Mouse (Mus musculus) hindbrain, embryonic 13.5 days (tissue): ENCODE data around the gene Gm8909. TPM values are rescaled to one million over a fixed set of nuclear protein-coding genes. Genes with fewer than 3 reads are reported as not detected.

Experiments
- ATAC-seq: fragments of 200-750 bp; cut with Nextera tagmentation; 2 replicates; pipeline ENCODE4 v1.8.0; 2017; ENCODE audit warnings: moderate TSS enrichment; ENCODE audit not compliant: low FRiP score
- H3K27ac ChIP-seq: fragments of 300-500 bp; sonication (generic); 2 replicates; pipeline ENCODE4 v1.5.1; 2015; ENCODE audit warnings: inconsistent platforms, mild to moderate bottlenecking, moderate library complexity
- H3K27me3 ChIP-seq: fragments of 300-500 bp; sonication (generic); 2 replicates; pipeline ENCODE4 v1.6.1; 2015; ENCODE audit warnings: mild to moderate bottlenecking, inconsistent platforms
- H3K36me3 ChIP-seq: fragments of 300-500 bp; sonication (generic); 2 replicates; pipeline ENCODE4 v1.6.1; 2015; ENCODE audit warnings: mild to moderate bottlenecking, inconsistent platforms
- H3K4me1 ChIP-seq: fragments of 300-500 bp; sonication (generic); replicated peaks from 2 replicates; pipeline ENCODE4 v1.6.1; 2015; ENCODE audit warnings: inconsistent platforms
- H3K4me2 ChIP-seq: fragments of 300-500 bp; sonication (generic); 2 replicates; pipeline ENCODE4 v1.6.1; 2015; ENCODE audit warnings: inconsistent platforms, mild to moderate bottlenecking, moderate library complexity
- H3K4me3 ChIP-seq: fragments of 300-500 bp; sonication (generic); 2 replicates; pipeline ENCODE4 v1.5.1; 2015; ENCODE audit warnings: mild to moderate bottlenecking, inconsistent platforms
- H3K9ac ChIP-seq: fragments of 300-500 bp; sonication (generic); 2 replicates; pipeline ENCODE4 v1.6.1; 2015; ENCODE audit warnings: mild to moderate bottlenecking, inconsistent platforms
- H3K9me3 ChIP-seq: fragments of 300-500 bp; sonication (generic); 2 replicates; pipeline ENCODE4 v1.6.1; 2016; ENCODE audit warnings: inconsistent platforms
- WGBS: fragments of 180-500 bp; shearing (Covaris S2); methylation state at CpG from one replicate; pipeline ENCODE4 v1.1.7; 2015; 5-methylcytosine and 5-hydroxymethylcytosine counted together
- polyA plus RNA-seq: library from polyadenylated mRNA; unstranded; fragments of >200 nt; fragmentation: Nextera tagmentation; extraction: Ambion mirVana; gene quantifications from 2 replicates; pipeline ENCODE4 v1.2.1, GENCODE M21; 2015

Gm8909 gene
- polyA plus RNA-seq, result not detected in 2 replicates

GRCm38 (mm10) chr17:36168039-36168652 is at the start of gene Gm8909:
Gene Gm8909, minus strand, starts transcription at chr17:36168537.
- ATAC-seq, result no peak
- Histone ChIP-seq H3K4me2 (peak within 1 kb of the TSS; percentile 41), H3K9me3 (no peaks in the 10 kb centered on the region), H3K4me1 (0 out of 2 replicates have a peak, but pooled peaks cover 10% of the 10 kb centered on the region), H3K27me3 (peaks cover 77% of the 10 kb centered on the region), H3K36me3 (no peaks in the 10 kb centered on the region), H3K27ac (no peak within 1 kb of the TSS), H3K4me3 (peak within 1 kb of the TSS; percentile 26), H3K9ac (no peak within 1 kb of the TSS)
- 2% methylated on average over 63 of the region's 63 CpGs for WGBS

- 0 out of 2 replicates have a peak overlapping the region, but pooled peaks have one; percentile 4 for H3K4me3 ChIP-seq
- ATAC-seq, result no peak
- no peak overlapping the region for H3K27ac ChIP-seq
- H3K36me3 ChIP-seq, result no peaks in the 10 kb centered on the region
- peaks cover 90% of the 10 kb centered on the region for H3K27me3 ChIP-seq
- peaks cover 5% of the 10 kb centered on the region; the same call in 1 of the 2 replicates for H3K4me1 ChIP-seq
- H3K4me2 ChIP-seq, result 0 out of 2 replicates have a peak overlapping the region, but pooled peaks have one; percentile 21
- no peaks in the 10 kb centered on the region for H3K9me3 ChIP-seq
- no peak overlapping the region for H3K9ac ChIP-seq
- whole genome bisulfite sequencing, result 4% methylated on average over 20 of the region's 20 CpGs
These were observed 47.2 kb upstream of the Gm8909 start for GRCm38 (mm10) chr17:36215586-36215985.

- Histone ChIP-seq H3K4me3 (no peak overlapping the region), H3K27ac (no peak overlapping the region), H3K4me2 (no peak overlapping the region), H3K4me1 (peaks cover 11% of the 10 kb centered on the region), H3K9ac (no peak overlapping the region), H3K36me3 (no peaks in the 10 kb centered on the region), H3K27me3 (peaks cover 85% of the 10 kb centered on the region), H3K9me3 (no peaks in the 10 kb centered on the region)
- no peak for ATAC-seq
These were observed 38.5 kb upstream of the Gm8909 start for GRCm38 (mm10) chr17:36206846-36207245.

GRCm38 (mm10) chr17:36205862-36206261 is 37.5 kb upstream of the Gm8909 start:
- Histone ChIP-seq H3K27ac (no peak overlapping the region), H3K36me3 (no peaks in the 10 kb centered on the region), H3K9ac (peak overlapping the region; percentile 55; the same call in 1 of the 2 replicates), H3K4me1 (peaks cover 11% of the 10 kb centered on the region), H3K4me3 (peak overlapping the region; percentile 36), H3K4me2 (peak overlapping the region; percentile 56), H3K9me3 (no peaks in the 10 kb centered on the region), H3K27me3 (peaks cover 83% of the 10 kb centered on the region)
- under 1% methylated on average over 39 of the region's 41 CpGs for WGBS
- 0 out of 2 replicates have a peak, but pooled peaks have one; percentile 17 for ATAC-seq

DNA sequence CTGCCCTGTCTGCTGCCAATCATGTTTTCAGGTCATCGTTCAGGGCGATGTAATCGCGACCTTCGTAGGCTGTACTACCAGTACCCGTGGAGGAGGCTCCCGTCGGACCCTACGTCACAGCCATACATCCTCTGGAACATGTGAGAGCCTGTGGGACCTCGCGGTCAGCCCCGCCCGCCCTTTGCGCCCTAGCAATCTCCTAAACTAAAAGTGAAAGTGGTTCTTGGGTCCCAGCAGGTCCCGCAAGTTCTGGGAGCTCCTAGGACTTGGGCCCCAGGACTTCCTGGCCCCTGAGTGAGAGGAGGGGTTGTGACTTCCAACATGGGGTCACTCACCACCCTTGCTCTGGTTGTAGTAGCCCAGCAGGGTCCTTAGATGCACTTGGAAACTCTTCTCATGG is 37.1 kb upstream of the Gm8909 start:
- peaks cover 82% of the 10 kb centered on the region for H3K27me3 ChIP-seq
- no peaks in the 10 kb centered on the region for H3K36me3 ChIP-seq
- 1% methylated on average over 15 of the region's 15 CpGs for WGBS
- 0 out of 2 replicates have a peak overlapping the region, but pooled peaks have one; percentile 55 for H3K9ac ChIP-seq
- no peak overlapping the region for H3K27ac ChIP-seq
- peak overlapping the region; percentile 56 for H3K4me2 ChIP-seq
- H3K4me3 ChIP-seq, result peak overlapping the region; percentile 36
- no peaks in the 10 kb centered on the region for H3K9me3 ChIP-seq
- H3K4me1 ChIP-seq, result peaks cover 11% of the 10 kb centered on the region
- no peak for ATAC-seq

DNA sequence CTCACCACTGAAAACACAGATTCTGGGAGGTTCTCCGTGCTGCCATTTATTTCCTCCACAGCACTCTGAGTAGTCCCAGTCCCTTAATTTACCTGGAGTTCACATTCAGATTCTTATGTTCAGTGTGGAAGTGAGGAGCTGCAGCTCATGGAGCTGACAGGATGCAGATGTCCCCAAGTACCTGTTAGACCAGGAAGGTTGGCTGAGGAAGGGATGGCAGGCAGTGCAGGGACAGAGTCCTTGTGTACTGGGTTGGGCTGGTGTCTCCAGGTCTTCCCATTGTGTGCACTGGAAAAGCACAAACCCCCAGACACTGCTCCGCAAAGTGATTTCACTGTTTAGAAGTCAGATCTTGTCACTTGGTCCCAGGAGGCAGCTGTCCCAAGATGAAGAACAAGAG is 33.5 kb upstream of the Gm8909 start:
- no peak for ATAC-seq
- no peak overlapping the region for H3K9ac ChIP-seq
- H3K36me3 ChIP-seq, result no peaks in the 10 kb centered on the region
- H3K4me2 ChIP-seq, result no peak overlapping the region
- 92% methylated on average over 2 of the region's 2 CpGs for WGBS
- H3K27me3 ChIP-seq, result peaks cover 80% of the 10 kb centered on the region
- H3K4me3 ChIP-seq, result no peak overlapping the region
- no peaks in the 10 kb centered on the region for H3K9me3 ChIP-seq
- H3K4me1 ChIP-seq, result peaks cover 11% of the 10 kb centered on the region
- H3K27ac ChIP-seq, result no peak overlapping the region

DNA sequence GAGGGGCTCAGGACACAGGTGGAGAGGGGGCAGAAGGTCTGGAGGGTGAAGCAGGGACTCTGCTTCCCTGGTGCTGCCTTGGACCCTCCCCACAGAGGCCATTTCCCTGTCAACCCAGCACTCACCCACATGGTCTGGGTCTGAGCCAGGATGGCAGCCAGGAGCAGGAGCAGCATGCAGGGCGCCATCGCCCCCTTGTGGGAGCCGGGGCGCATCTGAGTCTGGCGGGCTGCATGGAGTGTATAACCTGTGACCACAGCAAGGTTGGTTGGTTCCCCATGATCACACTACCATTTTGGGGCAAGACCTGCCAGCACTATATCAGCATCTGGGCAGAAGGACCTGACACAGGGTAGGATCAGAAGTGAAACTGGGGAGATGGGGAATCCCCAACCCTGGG is 30.0 kb upstream of the Gm8909 start:
- ATAC-seq, result no peak
- Histone ChIP-seq H3K27ac (no peak overlapping the region), H3K4me3 (no peak overlapping the region), H3K36me3 (no peaks in the 10 kb centered on the region), H3K9ac (no peak overlapping the region), H3K4me1 (no peaks in the 10 kb centered on the region), H3K27me3 (peaks cover 63% of the 10 kb centered on the region), H3K9me3 (no peaks in the 10 kb centered on the region), H3K4me2 (no peak overlapping the region)
- 14% methylated on average over 5 of the region's 5 CpGs for WGBS

GRCm38 (mm10) chr17:36194471-36194870 is 26.1 kb upstream of the Gm8909 start:
- Histone ChIP-seq H3K4me1 (no peaks in the 10 kb centered on the region), H3K9me3 (no peaks in the 10 kb centered on the region), H3K27ac (no peak overlapping the region), H3K4me3 (no peak overlapping the region), H3K9ac (no peak overlapping the region), H3K36me3 (no peaks in the 10 kb centered on the region), H3K4me2 (no peak overlapping the region), H3K27me3 (peaks cover 59% of the 10 kb centered on the region)
- no peak for ATAC-seq
- 86% methylated on average over 6 of the region's 6 CpGs for WGBS

- H3K27ac ChIP-seq, result no peak overlapping the region
- no peak overlapping the region for H3K4me3 ChIP-seq
- H3K4me2 ChIP-seq, result no peak overlapping the region
- H3K27me3 ChIP-seq, result peaks cover 65% of the 10 kb centered on the region
- no peak overlapping the region for H3K9ac ChIP-seq
- H3K36me3 ChIP-seq, result no peaks in the 10 kb centered on the region
- WGBS, result 36% methylated on average over 8 of the region's 8 CpGs
- no peaks in the 10 kb centered on the region for H3K9me3 ChIP-seq
- no peak for ATAC-seq
- H3K4me1 ChIP-seq, result no peaks in the 10 kb centered on the region
These were observed 25.3 kb upstream of the Gm8909 start for GRCm38 (mm10) chr17:36193546-36194141.

GRCm38 (mm10) chr17:36192371-36192770 is 24.0 kb upstream of the Gm8909 start:
- Histone ChIP-seq H3K9ac (no peak overlapping the region), H3K27ac (no peak overlapping the region), H3K36me3 (no peaks in the 10 kb centered on the region), H3K4me3 (no peak overlapping the region), H3K4me2 (no peak overlapping the region), H3K4me1 (no peaks in the 10 kb centered on the region), H3K9me3 (no peaks in the 10 kb centered on the region), H3K27me3 (peaks cover 62% of the 10 kb centered on the region)
- no peak for ATAC-seq
- WGBS, result 71% methylated on average over 2 of the region's 2 CpGs

GRCm38 (mm10) chr17:36190169-36190507 is 21.8 kb upstream of the Gm8909 start, which contains the start of gene H2-T3:
Gene H2-T3, minus strand, starts transcription at chr17:36190287.
- no peak within 1 kb of the TSS for H3K4me2 ChIP-seq
- no peak within 1 kb of the TSS for H3K9ac ChIP-seq
- WGBS, result 89% methylated on average over 2 of the region's 2 CpGs
- peaks cover 65% of the 10 kb centered on the region for H3K27me3 ChIP-seq
- no peak within 1 kb of the TSS for H3K27ac ChIP-seq
- no peak within 1 kb of the TSS for H3K4me3 ChIP-seq
- ATAC-seq, result no peak
- H3K36me3 ChIP-seq, result no peaks in the 10 kb centered on the region
- no peaks in the 10 kb centered on the region for H3K9me3 ChIP-seq
- no peaks in the 10 kb centered on the region for H3K4me1 ChIP-seq

DNA sequence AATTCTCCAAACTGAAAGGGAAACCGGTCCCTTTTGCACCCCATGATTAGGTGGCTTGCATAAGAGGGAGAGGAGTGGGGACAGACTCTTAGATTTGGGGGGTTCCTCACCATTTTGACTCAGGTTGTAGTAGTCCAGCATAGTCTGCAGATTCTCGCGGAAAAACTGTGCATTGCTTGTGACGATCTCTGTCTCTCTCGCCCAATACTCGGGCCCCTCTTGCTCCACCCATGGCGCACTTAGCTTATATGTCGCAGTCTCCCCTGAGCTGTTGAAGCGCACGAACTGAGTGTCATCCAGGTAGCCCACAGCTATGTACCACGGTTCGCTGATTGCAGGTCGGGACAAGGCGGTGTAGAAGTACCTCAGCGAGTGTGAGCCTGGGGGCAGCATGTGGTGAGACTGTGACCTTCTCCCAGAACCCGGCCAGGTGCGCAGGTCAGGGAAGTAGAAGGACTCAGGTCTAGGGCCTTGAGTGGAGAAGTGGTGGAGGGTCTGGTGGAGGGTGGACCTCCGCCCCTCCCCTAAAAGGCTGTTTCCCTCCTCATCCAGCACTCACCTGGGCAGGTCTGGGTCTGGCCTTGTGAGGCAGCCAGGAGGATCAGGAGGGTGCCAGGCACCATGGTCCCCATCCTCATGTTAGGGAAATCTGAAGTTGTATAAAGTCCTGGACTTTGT is 21.3 kb upstream of the Gm8909 start:
- H3K36me3 ChIP-seq, result no peaks in the 10 kb centered on the region
- no peaks in the 10 kb centered on the region for H3K9me3 ChIP-seq
- WGBS, result 48% methylated on average over 18 of the region's 18 CpGs
- H3K9ac ChIP-seq, result no peak overlapping the region
- peaks cover 65% of the 10 kb centered on the region for H3K27me3 ChIP-seq
- no peaks in the 10 kb centered on the region for H3K4me1 ChIP-seq
- H3K27ac ChIP-seq, result no peak overlapping the region
- H3K4me2 ChIP-seq, result no peak overlapping the region
- no peak for ATAC-seq
- no peak overlapping the region for H3K4me3 ChIP-seq
